Mouse (Mus musculus) right cerebral cortex, postnatal 10 days (tissue): Measurements from ENCODE around the gene Vangl2.
"Not testable (repeated sequence)": the region's sequence is repeated elsewhere in the genome, so short reads cannot be mapped to it uniquely, and the experiment has no call there.

Experiments
- DNase-seq, 2 experiments: peaks; one replicate each; pipeline ENCODE4 v3.0.0; 2021; ENCODE audit warnings: low spot score in 2 of 2

Gene Vangl2

GRCm38 (mm10) chr1:172001665-172002064 is 26.6 kb downstream of the Vangl2 start:
- DNase-seq = no peak

GRCm38 (mm10) chr1:172000641-172001040 is 27.6 kb downstream of the Vangl2 start:
- peak; percentile 67 to 78 for DNase-seq

DNA sequence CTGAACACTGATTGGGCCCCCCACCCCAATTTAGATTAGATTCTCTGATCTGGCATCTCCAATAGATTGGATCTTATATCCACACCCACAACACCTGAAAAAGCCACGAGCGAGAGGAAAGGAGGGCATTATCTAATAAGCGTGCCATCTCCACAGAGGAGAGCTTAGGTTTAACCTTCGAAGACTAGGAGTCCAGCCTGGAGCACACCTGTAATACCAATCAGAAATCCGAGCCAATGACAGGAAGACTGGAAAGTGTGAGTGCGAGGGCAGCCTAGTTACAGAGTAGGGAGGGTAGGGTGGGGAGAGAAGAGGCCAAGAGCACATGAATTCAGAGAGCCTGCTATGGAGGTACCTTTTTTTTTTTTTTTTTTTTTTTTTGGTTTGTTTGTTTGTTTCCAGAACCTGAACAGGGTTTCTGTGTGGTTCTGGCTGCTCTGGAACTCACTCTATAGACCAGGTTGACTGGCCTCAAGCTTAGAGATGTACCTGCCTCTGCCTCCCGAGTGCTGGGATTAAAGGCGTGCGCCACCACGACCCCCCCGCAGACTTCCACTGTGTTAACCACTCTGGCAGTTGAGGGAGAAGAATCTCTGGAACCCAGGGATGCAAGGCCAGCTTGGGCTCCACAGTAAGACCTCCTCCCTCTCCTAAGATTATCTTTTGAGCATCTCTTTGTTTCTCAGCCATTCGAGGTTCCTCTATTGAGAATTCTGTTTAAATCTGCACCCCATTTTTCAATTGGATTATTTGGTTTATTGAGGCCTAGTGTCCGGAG is 29.2 kb downstream of the Vangl2 start:
- no peak for DNase-seq

DNA sequence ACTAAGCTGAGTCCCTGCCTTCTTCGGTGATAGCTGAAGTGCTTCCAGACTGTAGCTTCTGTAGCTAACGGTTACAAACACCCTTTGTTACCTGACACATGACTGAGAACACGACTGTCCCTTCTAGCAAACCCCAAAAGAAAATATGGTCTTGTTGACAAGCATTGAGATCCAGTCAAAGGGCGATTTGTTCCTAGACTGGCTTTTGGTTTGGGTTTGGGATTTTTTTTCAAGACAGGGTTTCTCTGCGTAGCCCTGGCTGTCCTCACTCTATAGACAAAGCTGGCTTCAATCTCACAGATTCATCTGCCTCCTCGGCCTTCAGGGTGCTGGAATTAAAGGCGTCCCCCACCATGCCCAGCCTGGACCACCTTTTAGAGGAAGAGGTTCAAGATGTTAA is 31.5 kb downstream of the Vangl2 start:
- DNase-seq = no peak

- DNase-seq = no peak
These were observed 33.1 kb downstream of the Vangl2 start for GRCm38 (mm10) chr1:171994918-171995715.

GRCm38 (mm10) chr1:171994501-171994900 is 33.7 kb downstream of the Vangl2 start:
- DNase-seq = no peak

- peak in 1 of 2 experiments; percentile 60 for DNase-seq
These were observed 35.2 kb downstream of the Vangl2 start for GRCm38 (mm10) chr1:171992901-171993530.

- DNase-seq = no peak
These were observed 36.4 kb downstream of the Vangl2 start for GRCm38 (mm10) chr1:171991883-171992282.

GRCm38 (mm10) chr1:171984121-171984520 is 44.1 kb downstream of the Vangl2 start:
- no peak for DNase-seq

DNA sequence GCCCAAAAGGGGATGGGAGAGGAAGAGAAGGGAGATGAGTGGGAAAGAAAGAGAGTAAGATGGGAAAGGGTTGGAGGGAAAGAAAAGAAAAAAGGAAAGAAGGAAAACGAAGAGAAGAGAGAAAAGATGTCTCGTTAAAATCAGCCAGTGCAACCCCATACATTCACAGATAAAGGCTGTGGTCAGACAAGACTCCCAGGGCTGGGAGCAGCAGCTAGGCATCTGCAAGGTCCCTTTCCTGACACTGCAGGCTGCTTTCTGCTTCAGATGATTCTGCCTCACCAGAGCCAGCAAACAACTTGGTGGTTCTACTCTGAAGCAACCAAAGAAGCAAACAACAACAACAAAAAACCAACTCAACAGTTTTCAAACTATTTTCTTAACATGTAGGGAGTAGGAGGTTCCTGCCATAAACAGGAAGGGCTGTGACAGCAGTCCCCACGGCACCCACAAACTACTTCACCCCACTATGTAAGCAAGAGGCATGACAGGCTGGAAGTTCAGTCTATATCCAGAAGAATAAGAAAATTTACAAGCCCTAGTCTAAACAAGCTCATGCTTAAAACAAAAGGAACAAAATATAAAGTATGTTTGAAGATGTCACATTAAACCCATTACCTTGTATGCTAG is 44.8 kb downstream of the Vangl2 start:
- DNase-seq = no peak

- no peak for DNase-seq
These were observed 45.5 kb downstream of the Vangl2 start for GRCm38 (mm10) chr1:171982740-171983139.

DNA sequence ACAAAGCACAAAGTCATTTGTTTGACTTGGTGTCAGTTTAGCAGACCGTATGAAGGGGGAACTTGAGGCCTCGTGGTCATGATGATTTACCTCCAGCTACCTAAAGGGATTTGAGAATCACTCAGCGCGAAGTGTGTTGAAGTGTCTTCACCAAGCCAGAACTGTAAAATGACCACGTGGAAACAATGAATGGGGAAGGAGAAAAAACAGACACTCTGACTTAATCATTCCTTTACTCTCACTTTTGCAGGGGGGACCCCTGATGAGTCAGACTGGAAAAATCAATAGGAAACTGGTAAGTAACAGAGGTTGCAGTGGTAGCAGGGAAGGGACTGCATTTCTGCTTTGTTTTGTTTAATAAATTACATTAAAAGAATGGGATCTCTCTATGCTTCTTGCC is 46.1 kb downstream of the Vangl2 start:
- no peak for DNase-seq

DNA sequence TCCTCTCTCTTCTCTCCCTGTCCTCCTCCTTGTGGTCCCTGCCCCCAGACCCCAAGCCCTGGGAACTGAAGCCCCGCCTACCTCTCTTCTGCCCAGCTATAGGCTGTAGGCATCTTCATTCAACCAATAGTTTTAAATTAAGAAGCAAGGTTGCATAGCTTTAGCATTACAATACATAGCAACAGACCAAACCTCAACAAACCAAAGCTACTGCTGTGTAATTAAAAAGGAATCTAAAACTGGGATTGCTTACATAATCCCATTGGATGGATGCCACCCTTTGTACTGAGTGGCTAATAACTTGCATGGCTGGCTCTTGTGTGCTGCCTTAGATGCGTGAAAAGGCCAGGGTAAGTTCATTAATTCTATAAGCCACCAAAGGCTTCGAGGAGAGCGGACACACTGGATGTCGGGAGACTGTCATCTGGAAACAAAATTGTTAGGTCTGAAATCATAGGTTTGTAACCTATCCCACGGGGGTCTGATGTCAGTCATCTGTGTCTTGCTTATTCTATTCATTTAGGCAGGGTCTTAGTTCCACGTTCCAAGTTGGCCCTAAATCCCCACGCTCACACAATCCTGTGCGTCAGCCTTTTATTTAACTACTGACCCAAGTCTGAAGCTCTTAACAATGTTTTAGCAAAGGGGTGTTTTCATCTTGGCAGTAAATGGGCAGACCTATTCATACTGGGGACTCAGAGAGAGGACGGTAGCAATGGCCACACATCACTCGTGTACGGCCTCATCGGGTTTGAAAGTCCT is 48.1 kb downstream of the Vangl2 start:
- DNase-seq = no peak

GRCm38 (mm10) chr1:171977891-171978290 is 50.4 kb downstream of the Vangl2 start:
- no peak for DNase-seq

- DNase-seq = no peak
These were observed 51.3 kb downstream of the Vangl2 start for GRCm38 (mm10) chr1:171976826-171977539.

DNA sequence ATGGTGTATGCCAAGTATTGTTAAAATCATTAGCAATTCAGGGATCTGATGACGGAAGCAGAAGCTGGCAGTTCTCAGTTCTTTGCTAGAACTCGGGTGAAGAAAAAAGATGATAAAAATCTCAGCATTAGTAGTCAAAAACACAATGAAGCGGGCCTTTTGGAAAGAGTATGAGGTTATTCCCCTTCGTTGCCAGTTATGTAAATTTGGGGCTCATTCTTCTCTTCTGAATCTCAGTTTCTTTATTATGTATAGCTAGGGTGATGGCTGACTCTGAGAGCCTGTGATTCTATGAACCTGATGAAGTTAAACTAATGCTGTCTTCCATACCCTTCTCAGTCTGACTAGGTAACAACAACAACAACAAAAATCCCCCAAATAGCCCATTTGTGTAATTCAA is 52.4 kb downstream of the Vangl2 start:
- DNase-seq = no peak

GRCm38 (mm10) chr1:171975377-171975776 is 52.9 kb downstream of the Vangl2 start:
- no peak for DNase-seq

GRCm38 (mm10) chr1:171974361-171974760 is 53.9 kb downstream of the Vangl2 start:
- not testable (repeated sequence) for DNase-seq

- DNase-seq = no peak
These were observed 57.2 kb downstream of the Vangl2 start for GRCm38 (mm10) chr1:171970854-171971586.

- no peak for DNase-seq
These were observed 59.0 kb downstream of the Vangl2 start for GRCm38 (mm10) chr1:171969221-171969620.
